Mouse (Mus musculus): ENCODE data around the gene Olfr920. TPM values are rescaled to one million over a fixed set of nuclear protein-coding genes. Genes with fewer than 3 reads are reported as not detected.

The Olfr920 gene
- polyA plus RNA-seq, 1 experiment from 2014 or later: 0.03 TPM

DNA sequence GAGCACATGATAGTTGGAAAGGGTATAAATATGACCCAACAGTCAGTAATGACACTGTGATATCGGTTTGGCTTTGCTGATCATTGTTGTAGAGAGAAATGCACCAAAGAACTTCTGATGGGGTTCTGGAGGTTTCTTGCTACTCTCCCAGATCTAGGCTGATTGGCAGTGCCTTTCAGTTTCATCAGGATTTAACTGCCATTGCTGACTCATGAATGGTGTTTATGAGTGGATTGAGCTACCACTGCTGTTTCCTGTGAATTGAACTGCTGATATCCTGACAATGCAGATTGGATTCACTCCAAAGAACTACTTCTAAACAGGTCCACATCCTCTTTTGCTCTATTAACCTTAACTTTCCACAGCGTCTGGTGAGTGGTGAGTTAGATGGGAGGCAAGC is 40.6 kb downstream of the Olfr920 start:
- no peak for ATAC-seq (replicated peaks; ENCODE audit: insufficient number of reproducible peaks, low FRiP score, low TSS enrichment)
- Histone ChIP-seq H3K36me3 (ENCODE audit: control insufficient read depth, insufficient read depth, low read length) (no peaks in the 10 kb centered on the region), H3K27ac (ENCODE audit: low read depth, low read length) (no peak overlapping the region), H3K27me3 (ENCODE audit: control insufficient read depth, insufficient read depth, low read length) (no peaks in the 10 kb centered on the region), H3K4me2 (no peak overlapping the region), H3K4me3 (ENCODE audit: low read depth, low read length) (no peak overlapping the region), H3K9ac (ENCODE audit: low read depth, low read length) (no peak overlapping the region), H3K9me3 (replicated peaks; ENCODE audit: control insufficient read depth, low read length) (no peaks in the 10 kb centered on the region), H3K4me1 (ENCODE audit: control insufficient read depth, insufficient read depth, low read length) (no peaks in the 10 kb centered on the region)
- WGBS (ENCODE audit: insufficient replicate concordance): 75% methylated on average over 2 of the region's 2 CpGs

DNA sequence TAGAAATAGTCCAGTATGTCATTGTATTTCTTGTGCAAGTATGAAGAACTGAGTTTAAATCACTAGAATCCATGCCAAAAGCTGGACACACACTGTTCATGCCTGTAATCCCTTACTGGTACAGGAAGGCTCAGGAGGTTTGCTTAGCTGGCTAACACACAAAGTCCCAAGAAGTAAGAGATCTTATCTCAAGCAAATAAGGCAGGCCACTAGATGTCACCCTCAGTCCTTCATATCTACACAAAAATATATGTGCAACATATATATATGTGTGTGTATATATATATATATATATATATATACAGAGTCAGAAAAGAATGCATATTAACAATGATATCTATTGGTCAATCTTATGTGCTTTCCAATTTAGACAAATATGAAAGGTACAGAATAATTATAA is 53.6 kb downstream of the Olfr920 start:
- no peaks in the 10 kb centered on the region for H3K9me3 ChIP-seq (replicated peaks; ENCODE audit: control insufficient read depth, low read length)
- H3K27ac ChIP-seq (ENCODE audit: low read depth, low read length): no peak overlapping the region
- H3K9ac ChIP-seq (ENCODE audit: low read depth, low read length): no peak overlapping the region
- no peak overlapping the region for H3K4me3 ChIP-seq (ENCODE audit: low read depth, low read length)
- H3K27me3 ChIP-seq (ENCODE audit: control insufficient read depth, insufficient read depth, low read length): no peaks in the 10 kb centered on the region
- H3K4me2 ChIP-seq: no peak overlapping the region
- ATAC-seq (replicated peaks; ENCODE audit: insufficient number of reproducible peaks, low FRiP score, low TSS enrichment): no peak
- H3K4me1 ChIP-seq (ENCODE audit: control insufficient read depth, insufficient read depth, low read length): no peaks in the 10 kb centered on the region
- H3K36me3 ChIP-seq (ENCODE audit: control insufficient read depth, insufficient read depth, low read length): no peaks in the 10 kb centered on the region

Other genes starting within 250 kb of the Olfr920 start
- gene Olfr911-ps1, start 230.7 kb upstream of the Olfr920 start, polyA plus RNA-seq (2014; fragmentation: Nextera tagmentation; extraction: Ambion mirVana): not detected in 2 replicates
- gene Olfr910, start 214.4 kb upstream of the Olfr920 start, polyA plus RNA-seq (2014; fragmentation: Nextera tagmentation; extraction: Ambion mirVana): not detected in 2 replicates
- gene Olfr912, start 172.1 kb upstream of the Olfr920 start, polyA plus RNA-seq (2014; fragmentation: Nextera tagmentation; extraction: Ambion mirVana): not detected in 2 replicates
- not detected in 2 replicates for gene Olfr913, start 159.5 kb upstream of the Olfr920 start, polyA plus RNA-seq (2014; fragmentation: Nextera tagmentation; extraction: Ambion mirVana)
- gene Olfr914, start 147.2 kb upstream of the Olfr920 start, polyA plus RNA-seq (2014; fragmentation: Nextera tagmentation; extraction: Ambion mirVana): not detected in 2 replicates
- not detected in 2 replicates for gene Olfr916, start 92.4 kb upstream of the Olfr920 start, polyA plus RNA-seq (2014; fragmentation: Nextera tagmentation; extraction: Ambion mirVana)
- not detected in 2 replicates for gene Olfr917, start 86.5 kb upstream of the Olfr920 start, polyA plus RNA-seq (2014; fragmentation: Nextera tagmentation; extraction: Ambion mirVana)
- gene Olfr918, start 77.7 kb upstream of the Olfr920 start, polyA plus RNA-seq (2014; fragmentation: Nextera tagmentation; extraction: Ambion mirVana): not detected in 2 replicates
- gene Olfr919, start 48.6 kb upstream of the Olfr920 start, polyA plus RNA-seq (2014; fragmentation: Nextera tagmentation; extraction: Ambion mirVana): not detected in 2 replicates
- gene Vwa5a, start 34.0 kb upstream of the Olfr920 start, polyA plus RNA-seq (2014; fragmentation: Nextera tagmentation; extraction: Ambion mirVana): 19.0 and 22.5 TPM in 2 replicates
- not detected in 2 replicates for gene Olfr921, start 20.8 kb downstream of the Olfr920 start, polyA plus RNA-seq (2014; fragmentation: Nextera tagmentation; extraction: Ambion mirVana)
- gene Olfr922, start 62.3 kb downstream of the Olfr920 start, polyA plus RNA-seq (2014; fragmentation: Nextera tagmentation; extraction: Ambion mirVana): not detected in 2 replicates
- not detected in 2 replicates for gene Olfr923, start 74.2 kb downstream of the Olfr920 start, polyA plus RNA-seq (2014; fragmentation: Nextera tagmentation; extraction: Ambion mirVana)
- gene Olfr924, start 92.2 kb downstream of the Olfr920 start, polyA plus RNA-seq (2014; fragmentation: Nextera tagmentation; extraction: Ambion mirVana): not detected in 2 replicates
- not detected in 2 replicates for gene Olfr26, start 102.8 kb downstream of the Olfr920 start, polyA plus RNA-seq (2014; fragmentation: Nextera tagmentation; extraction: Ambion mirVana)
- not detected in 2 replicates for gene Olfr926, start 124.8 kb downstream of the Olfr920 start, polyA plus RNA-seq (2014; fragmentation: Nextera tagmentation; extraction: Ambion mirVana)
- gene Olfr930, start 177.5 kb downstream of the Olfr920 start, polyA plus RNA-seq (2014; fragmentation: Nextera tagmentation; extraction: Ambion mirVana): not detected in 2 replicates
- not detected in 2 replicates for gene Olfr933, start 220.0 kb downstream of the Olfr920 start, polyA plus RNA-seq (2014; fragmentation: Nextera tagmentation; extraction: Ambion mirVana)
- gene Olfr934, start 236.0 kb downstream of the Olfr920 start, polyA plus RNA-seq (2014; fragmentation: Nextera tagmentation; extraction: Ambion mirVana): not detected in 2 replicates
- not detected in 2 replicates for gene Olfr935, start 247.4 kb downstream of the Olfr920 start, polyA plus RNA-seq (2014; fragmentation: Nextera tagmentation; extraction: Ambion mirVana)

Measured in heart, embryonic 11.5 days (tissue).